Mouse (Mus musculus) forebrain, embryonic 14.5 days (tissue): Measurements from ENCODE around the gene Psat1. TPM values are rescaled to one million over a fixed set of nuclear protein-coding genes. Genes with fewer than 3 reads are reported as not detected.
A peak's percentile ranks its signal among the peaks of the same experiment; 100 is the strongest.

Source experiments
- ATAC-seq: fragments of 200-750 bp; cut with Nextera tagmentation; 2 replicates; pipeline ENCODE4 v1.8.0; 2017; ENCODE audit warnings: mild to moderate bottlenecking, moderate library complexity
- DNase-seq: peaks from one replicate; pipeline ENCODE4 v3.0.0-alpha.2; 2015; ENCODE audit warnings: low spot score
- H3K27ac ChIP-seq: fragments of 300-500 bp; sonication (generic); 2 replicates; pipeline ENCODE4 v1.5.1; 2014; ENCODE audit warnings: low read depth, mild to moderate bottlenecking, control low read depth, low read length, moderate library complexity
- H3K27me3 ChIP-seq: fragments of 300-500 bp; sonication (generic); replicated peaks from 2 replicates; pipeline ENCODE4 v1.6.1; 2014; ENCODE audit warnings: low read length, control low read depth, mixed read lengths; ENCODE audit not compliant: control insufficient read depth, insufficient read depth
- H3K36me3 ChIP-seq: fragments of 300-500 bp; sonication (generic); 2 replicates; pipeline ENCODE4 v1.6.1; 2014; ENCODE audit warnings: low read length, control low read depth; ENCODE audit not compliant: control insufficient read depth, insufficient read depth
- H3K4me1 ChIP-seq: fragments of 300-500 bp; sonication (generic); 2 replicates; pipeline ENCODE4 v1.6.1; 2014; ENCODE audit warnings: antibody characterized with exemption, low read length, control low read depth; ENCODE audit not compliant: control insufficient read depth, insufficient read depth
- H3K4me2 ChIP-seq: fragments of 300-500 bp; sonication (generic); 2 replicates; pipeline ENCODE4 v1.6.1; 2014; ENCODE audit warnings: mild to moderate bottlenecking, control low read depth, low read length
- H3K4me3 ChIP-seq: fragments of 300-500 bp; sonication (generic); 2 replicates; pipeline ENCODE4 v1.5.1; 2014; ENCODE audit warnings: low read depth, low read length, control low read depth
- H3K9ac ChIP-seq: fragments of 300-500 bp; sonication (generic); 2 replicates; pipeline ENCODE4 v1.6.1; 2014; ENCODE audit warnings: mild to moderate bottlenecking, low read length, control low read depth, moderate library complexity
- H3K9me3 ChIP-seq: fragments of 300-500 bp; sonication (generic); replicated peaks from 2 replicates; pipeline ENCODE4 v1.6.1; 2016; ENCODE audit warnings: low read length, control low read depth, mixed read lengths; ENCODE audit not compliant: control insufficient read depth
- WGBS: fragments of 180-500 bp; shearing (Covaris S2); extraction: QIAGEN DNeasy Blood & Tissue Kit; methylation state at CpG from one replicate; pipeline ENCODE4 v1.1.7; 2014; 5-methylcytosine and 5-hydroxymethylcytosine counted together
- polyA plus RNA-seq: library from polyadenylated mRNA; unstranded; fragments of >200 nt; fragmentation: Nextera tagmentation; extraction: Ambion mirVana; gene quantifications from 2 replicates; pipeline ENCODE4 v1.2.1, GENCODE M21; 2014

The Psat1 gene
- polyA plus RNA-seq, 1 experiment from 2014 or later = 147 TPM

DNA sequence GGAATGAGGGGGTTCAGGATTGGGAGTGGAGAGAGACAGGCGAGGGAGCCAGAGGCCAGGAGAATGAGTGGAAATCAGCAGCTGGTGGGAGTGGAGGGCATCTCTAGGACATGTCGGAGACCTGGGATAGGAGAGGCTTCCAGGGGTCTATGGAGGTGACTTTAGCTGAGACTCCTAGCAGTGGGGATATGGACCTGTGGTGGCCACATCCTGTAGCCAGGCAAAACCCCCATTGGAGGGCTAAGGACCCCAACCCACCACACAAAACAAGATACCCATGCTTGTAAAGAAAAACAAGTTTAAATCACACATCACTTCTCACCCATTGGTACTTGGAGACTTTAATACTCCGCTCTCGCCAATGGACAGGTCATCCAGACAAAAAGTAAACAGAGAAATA is 58.7 kb downstream of the Psat1 start:
- DNase-seq = no peak
- ATAC-seq = no peak
- Histone ChIP-seq H3K4me3 (no peak overlapping the region), H3K9ac (no peak overlapping the region), H3K27me3 (no peaks in the 10 kb centered on the region), H3K36me3 (no peaks in the 10 kb centered on the region), H3K4me1 (no peaks in the 10 kb centered on the region), H3K4me2 (no peak overlapping the region), H3K27ac (no peak overlapping the region), H3K9me3 (no peaks in the 10 kb centered on the region)
- WGBS = 96% methylated on average over 4 of the region's 4 CpGs

DNA sequence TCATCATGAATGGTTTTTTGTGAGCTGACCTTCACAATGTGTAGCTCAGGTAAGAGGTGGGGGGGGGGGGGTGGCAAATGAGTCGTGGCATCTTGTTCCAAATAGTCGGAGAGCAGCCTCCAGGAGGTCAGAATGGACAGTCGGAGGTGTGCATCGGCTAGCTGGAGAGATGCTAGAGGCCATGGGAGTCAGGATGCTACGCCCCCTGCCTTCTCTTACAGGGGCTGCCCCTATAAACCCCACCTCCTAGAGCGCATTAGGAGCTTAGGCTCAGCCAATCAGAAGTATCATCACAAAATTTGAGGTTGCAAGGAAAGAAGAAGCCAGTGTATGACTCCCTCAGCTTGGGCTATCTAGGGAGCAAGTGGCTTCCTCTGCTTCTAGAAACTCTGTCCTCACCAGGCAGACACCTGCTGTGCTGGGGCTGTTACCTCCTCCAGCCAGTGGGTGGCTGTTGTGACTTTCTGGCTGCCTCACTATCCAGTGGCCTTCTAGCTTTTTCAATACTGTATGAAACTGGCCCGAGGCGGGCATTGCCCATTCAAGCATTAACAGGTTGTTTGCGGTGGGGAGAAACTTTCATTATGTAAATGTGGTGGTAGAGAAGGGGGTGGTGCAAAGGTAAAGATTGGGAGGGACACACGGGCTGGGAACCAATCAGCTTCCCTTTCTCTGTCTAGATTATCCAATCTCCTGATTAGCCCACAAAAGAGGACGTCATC is 64.3 kb downstream of the Psat1 start:
- Histone ChIP-seq H3K27me3 (no peaks in the 10 kb centered on the region), H3K4me1 (no peaks in the 10 kb centered on the region), H3K36me3 (no peaks in the 10 kb centered on the region), H3K9me3 (no peaks in the 10 kb centered on the region), H3K27ac (no peak overlapping the region), H3K4me3 (no peak overlapping the region), H3K9ac (no peak overlapping the region), H3K4me2 (no peak overlapping the region)
- DNase-seq = no peak
- no peak for ATAC-seq
- WGBS = 77% methylated on average over 11 of the region's 11 CpGs

DNA sequence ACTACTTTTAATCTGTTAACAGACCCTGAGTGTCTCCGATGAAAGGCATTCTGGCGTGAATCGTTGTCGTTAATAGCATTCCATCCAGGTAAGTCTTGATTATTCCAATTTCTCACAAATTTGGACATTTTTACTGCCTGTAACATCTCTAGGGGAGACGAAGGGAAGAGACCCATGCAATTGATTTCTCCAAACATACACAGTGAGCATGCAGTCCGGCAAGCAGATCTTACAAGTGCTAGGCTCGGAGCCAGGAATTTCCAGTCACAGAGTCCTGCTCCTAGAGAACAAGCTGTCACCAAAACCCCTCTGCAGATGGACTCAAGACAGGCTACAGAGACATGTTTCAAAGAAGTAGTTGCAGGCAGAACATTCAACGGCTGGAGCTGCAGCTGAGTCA is 66.4 kb downstream of the Psat1 start:
- Histone ChIP-seq H3K4me3 (no peak overlapping the region), H3K36me3 (no peaks in the 10 kb centered on the region), H3K27me3 (no peaks in the 10 kb centered on the region), H3K27ac (no peak overlapping the region), H3K9ac (no peak overlapping the region), H3K9me3 (no peaks in the 10 kb centered on the region), H3K4me1 (no peaks in the 10 kb centered on the region), H3K4me2 (no peak overlapping the region)
- 81% methylated on average over 8 of the region's 8 CpGs for WGBS
- DNase-seq (peak; percentile 23), ATAC-seq (no peak)

DNA sequence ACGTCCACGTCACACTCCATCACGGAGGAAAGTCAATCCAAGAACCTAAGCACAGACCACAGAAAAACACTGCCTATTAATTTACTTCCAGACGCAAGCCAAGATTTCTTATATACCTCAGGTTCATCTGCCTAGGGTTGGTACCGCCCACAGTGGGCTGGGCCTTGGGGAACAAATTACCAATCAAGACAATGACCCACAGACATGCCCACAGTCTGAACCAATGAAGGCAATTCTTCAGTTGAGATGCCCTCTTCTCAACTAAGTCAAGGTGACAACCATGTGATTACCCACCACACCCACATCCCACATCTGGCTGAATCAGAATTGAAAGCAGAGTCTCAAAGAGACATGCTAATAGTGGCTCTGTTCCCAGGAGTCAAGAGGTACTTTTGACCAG is 67.9 kb downstream of the Psat1 start:
- H3K4me2 ChIP-seq = no peak overlapping the region

DNA sequence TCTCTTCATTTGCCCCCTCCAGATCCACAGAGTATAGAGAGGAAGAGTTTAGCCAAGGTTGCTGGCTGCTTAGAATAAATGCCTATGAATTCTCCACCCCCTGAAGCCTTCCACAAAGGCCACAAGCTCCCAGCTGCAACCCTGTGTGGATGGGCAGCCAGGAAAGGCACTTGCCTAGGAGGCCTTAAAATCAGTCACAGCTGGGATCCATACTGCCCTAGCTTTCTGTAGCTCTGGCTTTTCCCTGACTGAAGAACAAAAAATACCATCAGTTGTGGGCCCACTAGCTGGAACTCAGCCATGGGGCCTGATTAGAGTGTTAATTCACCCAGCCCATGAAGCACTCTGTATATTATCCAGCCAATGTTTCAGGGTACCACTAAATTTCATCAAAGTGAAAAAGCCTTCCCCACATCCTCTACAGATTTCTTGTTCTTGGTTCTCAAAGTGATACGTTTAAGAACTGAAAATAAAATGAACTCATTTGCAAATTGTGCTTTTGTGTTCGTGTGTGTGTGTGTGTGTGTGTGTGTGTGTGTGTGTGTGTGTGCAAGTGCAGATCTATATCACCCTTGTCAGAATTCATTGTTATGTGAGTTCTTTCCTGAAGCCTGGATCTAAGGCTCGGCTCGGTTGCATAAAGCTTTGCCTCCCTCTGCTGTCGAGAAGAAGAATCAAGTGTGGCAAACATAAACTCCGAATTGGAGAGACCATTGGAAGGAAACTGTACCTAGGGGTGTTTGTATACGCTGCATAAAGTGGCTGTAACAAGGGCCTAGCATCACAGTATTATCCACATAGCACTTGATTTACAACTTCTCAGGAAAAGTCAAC is 78.1 kb downstream of the Psat1 start:
- peaks cover 6% of the 10 kb centered on the region; the same call in 1 of the 2 replicates for H3K4me1 ChIP-seq
- H3K4me3 ChIP-seq = no peak overlapping the region
- no peaks in the 10 kb centered on the region for H3K27me3 ChIP-seq
- H3K9me3 ChIP-seq = no peaks in the 10 kb centered on the region
- no peak overlapping the region for H3K27ac ChIP-seq
- ATAC-seq (peak; percentile 82), DNase-seq (peak; percentile 83)
- H3K36me3 ChIP-seq = no peaks in the 10 kb centered on the region
- WGBS = 16% methylated on average over 7 of the region's 7 CpGs
- H3K4me2 ChIP-seq = no peak overlapping the region
- no peak overlapping the region for H3K9ac ChIP-seq

More for the DNA sequence above, 67.9 kb downstream of the Psat1 start:
- no peak for ATAC-seq
- no peaks in the 10 kb centered on the region for H3K36me3 ChIP-seq
- no peaks in the 10 kb centered on the region for H3K9me3 ChIP-seq
- H3K27me3 ChIP-seq = no peaks in the 10 kb centered on the region
- no peaks in the 10 kb centered on the region for H3K4me1 ChIP-seq
- H3K9ac ChIP-seq = no peak overlapping the region
- no peak overlapping the region for H3K4me3 ChIP-seq
- 90% methylated on average over 5 of the region's 5 CpGs for WGBS
- DNase-seq = no peak
- H3K27ac ChIP-seq = no peak overlapping the region

DNA sequence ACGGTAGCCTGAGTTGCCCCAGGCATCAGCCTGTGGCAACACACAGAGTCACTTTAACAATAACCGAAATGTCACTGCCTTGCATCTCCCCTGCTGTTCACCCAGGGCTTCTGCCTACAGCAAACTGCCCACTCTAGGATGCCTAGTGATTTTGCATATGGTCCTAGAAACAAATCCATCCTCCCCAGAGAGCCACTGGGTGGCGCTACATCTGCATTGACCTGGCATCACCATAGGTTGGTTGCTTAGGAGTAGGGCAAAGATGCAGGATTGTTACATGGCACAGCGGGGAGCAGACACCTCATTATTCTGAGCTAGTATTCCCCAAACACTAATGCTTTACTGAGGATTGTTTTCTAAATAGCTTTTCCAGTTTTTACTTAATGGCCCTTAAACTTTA is 80.3 kb downstream of the Psat1 start:
- Histone ChIP-seq H3K36me3 (no peaks in the 10 kb centered on the region), H3K27ac (no peak overlapping the region), H3K4me2 (no peak overlapping the region), H3K4me1 (peaks cover 6% of the 10 kb centered on the region; the same call in 1 of the 2 replicates), H3K9ac (no peak overlapping the region), H3K9me3 (no peaks in the 10 kb centered on the region), H3K27me3 (no peaks in the 10 kb centered on the region), H3K4me3 (no peak overlapping the region)
- DNase-seq = no peak
- 77% methylated on average over 4 of the region's 4 CpGs for WGBS
- ATAC-seq = no peak

DNA sequence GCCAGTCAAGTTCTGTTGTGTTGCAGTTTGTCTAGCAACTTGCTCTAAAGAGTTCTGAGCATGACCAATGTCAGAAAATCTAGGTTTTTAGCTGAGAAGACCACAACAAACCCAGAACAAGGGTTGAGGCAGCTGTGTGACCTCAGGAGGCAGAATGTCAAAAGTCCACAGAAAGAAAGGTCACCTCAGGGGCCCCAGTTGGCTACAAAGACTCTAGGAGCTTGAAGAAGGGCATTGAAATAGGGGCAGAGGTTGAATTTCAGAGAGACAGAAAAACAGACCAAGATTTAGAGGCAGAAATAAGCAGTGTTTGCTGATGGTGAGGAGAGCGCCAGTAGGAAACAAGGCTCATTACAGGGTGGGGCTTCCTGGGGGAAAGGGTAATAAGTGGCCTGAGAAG is 81.0 kb downstream of the Psat1 start:
- ATAC-seq (no peak), DNase-seq (no peak)
- 83% methylated on average over 1 of the region's 1 CpGs for WGBS
- Histone ChIP-seq H3K4me1 (peaks cover 6% of the 10 kb centered on the region; the same call in 1 of the 2 replicates), H3K27me3 (no peaks in the 10 kb centered on the region), H3K36me3 (no peaks in the 10 kb centered on the region), H3K4me2 (no peak overlapping the region), H3K9me3 (no peaks in the 10 kb centered on the region), H3K4me3 (no peak overlapping the region), H3K9ac (no peak overlapping the region), H3K27ac (no peak overlapping the region)

DNA sequence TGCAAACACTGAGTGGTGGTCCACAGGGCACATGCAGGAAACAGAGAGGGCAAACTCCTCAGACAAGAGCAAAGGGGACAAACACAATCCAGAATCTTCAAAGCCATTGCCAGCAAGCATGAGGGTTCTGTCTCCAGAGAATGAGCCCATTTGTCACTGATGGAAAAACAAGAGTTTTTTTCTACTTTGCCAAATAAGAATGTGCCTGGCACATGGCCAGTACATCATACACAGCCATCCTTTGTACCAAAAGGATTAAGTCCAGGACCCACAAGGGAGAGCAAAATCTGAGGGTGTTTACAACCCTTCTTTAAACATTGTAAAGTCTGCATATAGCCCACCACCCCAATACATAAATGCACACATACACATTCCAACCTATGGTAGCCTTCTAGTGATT is 81.7 kb downstream of the Psat1 start:
- DNase-seq (peak; percentile 47), ATAC-seq (no peak)
- Histone ChIP-seq H3K27me3 (no peaks in the 10 kb centered on the region), H3K9ac (no peak overlapping the region), H3K4me2 (no peak overlapping the region), H3K9me3 (no peaks in the 10 kb centered on the region), H3K27ac (no peak overlapping the region), H3K4me3 (no peak overlapping the region), H3K4me1 (peaks cover 6% of the 10 kb centered on the region; the same call in 1 of the 2 replicates), H3K36me3 (no peaks in the 10 kb centered on the region)

DNA sequence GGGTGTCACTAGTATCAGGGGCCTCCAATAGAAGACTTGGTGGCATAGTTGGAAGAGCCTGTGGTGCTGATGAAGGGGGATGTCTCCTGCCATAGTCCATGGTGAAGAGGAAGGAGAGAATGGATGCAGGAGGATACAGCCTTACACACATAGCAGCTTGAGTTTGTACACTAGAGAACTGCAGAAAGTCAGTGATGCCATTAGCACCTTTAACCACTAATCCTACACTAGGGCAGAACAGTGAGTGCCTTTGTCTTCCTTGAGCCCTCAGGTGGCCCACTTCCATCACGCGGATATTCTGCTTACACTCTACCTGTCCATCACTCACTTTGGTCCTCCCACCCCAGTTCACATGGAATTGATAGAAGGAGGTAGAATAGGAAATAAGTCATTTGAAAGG is 83.0 kb downstream of the Psat1 start:
- Histone ChIP-seq H3K9ac (no peak overlapping the region), H3K4me2 (no peak overlapping the region), H3K36me3 (no peaks in the 10 kb centered on the region), H3K27ac (no peak overlapping the region), H3K4me1 (peaks cover 6% of the 10 kb centered on the region; the same call in 1 of the 2 replicates), H3K4me3 (no peak overlapping the region), H3K9me3 (no peaks in the 10 kb centered on the region), H3K27me3 (no peaks in the 10 kb centered on the region)
- no peak for DNase-seq
- ATAC-seq = no peak
- 77% methylated on average over 2 of the region's 2 CpGs for WGBS
